Mouse (Mus musculus) lung, adult 2 months (tissue): ENCODE results near the gene Dcaf11. TPM values are rescaled to one million over a fixed set of nuclear protein-coding genes. Genes with fewer than 3 reads are reported as not detected.

Source experiments
- DNase-seq: peaks from one replicate; pipeline ENCODE4 v3.0.0; 2022
- H3K4me1 ChIP-seq: fragments of 200-500 bp; 2 replicates; pipeline ENCODE4 v1.6.1; 2011; ENCODE audit warnings: low read length; ENCODE audit not compliant: control insufficient read depth, insufficient read depth
- H3K4me3 ChIP-seq: fragments of 200-500 bp; replicated peaks from 2 replicates; pipeline ENCODE3; 2011; ENCODE audit warnings: low read depth, mild to moderate bottlenecking, control low read depth, low read length; ENCODE audit errors: extremely low read depth
- CTCF ChIP-seq: fragments of 200-500 bp; IDR thresholded peaks from 2 replicates; pipeline ENCODE4 v1.5.1; 2011; ENCODE audit warnings: mild to moderate bottlenecking, low read length, control low read depth; ENCODE audit not compliant: insufficient read depth
- POLR2A ChIP-seq: fragments of 200-500 bp; IDR thresholded peaks from 2 replicates; pipeline ENCODE4 v1.6.1; 2011; ENCODE audit warnings: low read depth, mild to moderate bottlenecking, control low read depth, low read length, borderline replicate concordance; ENCODE audit errors: extremely low read depth
- WGBS: fragments of 180-500 bp; shearing (Covaris S2); methylation state at CpG from one replicate; pipeline ENCODE4 v1.1.7; 2018; 5-methylcytosine and 5-hydroxymethylcytosine counted together
- polyA plus RNA-seq: library from polyadenylated mRNA; depleted of rRNA; stranded (reverse); fragments of >200 nt; gene quantifications from 2 replicates; pipeline ENCODE4 v1.2.3, GENCODE M21; 2012

The Dcaf11 gene
- polyA plus RNA-seq, 1 experiment, result 124 TPM

DNA sequence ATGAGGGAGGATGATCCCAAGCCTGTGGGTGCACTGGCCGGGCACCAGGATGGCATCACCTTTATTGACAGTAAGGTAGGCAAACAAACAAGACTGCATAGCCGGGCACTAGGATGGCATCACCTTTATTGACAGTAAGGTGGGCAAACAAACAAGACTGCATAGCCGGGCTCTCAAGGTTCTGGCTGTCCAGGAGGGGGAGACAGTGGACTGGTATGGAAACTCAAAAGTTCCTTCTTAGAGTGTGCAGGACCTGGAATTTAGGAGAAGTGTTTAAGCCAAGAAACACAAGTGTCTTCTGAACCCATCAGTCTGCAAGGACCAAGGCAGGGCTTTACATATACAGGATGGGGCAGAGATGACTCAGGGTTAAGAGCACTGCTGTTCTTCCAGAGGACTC lies 5.9 kb downstream of the Dcaf11 start:
- no peak overlapping the region for H3K4me3 ChIP-seq
- H3K4me1 ChIP-seq, result peaks cover 3% of the 10 kb centered on the region; the same call in 1 of the 2 replicates
- 70% methylated on average over 3 of the region's 3 CpGs for WGBS
- TF ChIP-seq POLR2A, result no peak
- TF ChIP-seq CTCF, result no peak
- DNase-seq, result no peak

DNA sequence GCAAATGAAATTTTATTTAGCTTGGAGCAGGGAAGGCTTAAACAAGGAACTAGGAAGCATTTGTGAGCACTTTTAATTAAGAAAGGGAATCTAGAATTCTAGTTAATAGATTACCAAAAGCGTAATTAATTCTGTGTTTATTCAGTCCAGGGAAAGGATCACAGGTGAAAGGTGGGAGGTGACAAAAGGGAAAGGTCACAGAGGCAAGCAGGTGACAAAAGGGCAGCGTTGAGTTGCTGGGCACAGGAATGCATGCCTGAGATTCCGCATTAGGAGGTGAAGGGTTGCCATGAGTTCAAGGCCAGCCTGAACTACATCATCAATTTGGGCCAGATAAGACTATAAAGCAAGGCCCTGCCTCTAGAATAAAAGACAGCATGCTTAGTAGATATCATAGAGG lies 7.7 kb downstream of the Dcaf11 start:
- TF ChIP-seq POLR2A, result no peak
- no peak for TF ChIP-seq CTCF
- no peaks in the 10 kb centered on the region for H3K4me1 ChIP-seq
- H3K4me3 ChIP-seq, result no peak overlapping the region
- DNase-seq, result no peak
- WGBS, result 82% methylated on average over 3 of the region's 3 CpGs

DNA sequence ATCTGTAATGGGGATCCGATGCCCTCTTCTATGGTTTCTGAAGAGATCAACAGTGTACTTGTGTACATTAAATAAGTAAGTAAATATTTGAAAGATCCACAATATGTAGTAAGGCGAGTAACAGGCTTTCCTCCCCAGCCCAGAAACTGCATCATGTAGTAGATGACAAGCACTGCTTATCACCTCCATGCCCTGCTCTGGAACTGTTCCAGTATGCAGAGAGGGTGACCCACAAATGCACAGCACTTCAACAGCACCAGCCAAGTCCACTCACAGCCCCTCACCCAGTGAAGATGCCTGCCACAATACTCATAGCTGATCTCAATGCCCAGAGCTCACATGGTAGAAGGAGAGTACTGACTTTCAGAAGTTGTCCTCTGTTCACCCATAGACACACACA lies 10.8 kb downstream of the Dcaf11 start:
- 72% methylated on average over 2 of the region's 2 CpGs for WGBS
- no peak for TF ChIP-seq POLR2A
- no peak for TF ChIP-seq CTCF
- Histone ChIP-seq H3K4me3 (no peak overlapping the region), H3K4me1 (no peaks in the 10 kb centered on the region)
- no peak for DNase-seq

DNA sequence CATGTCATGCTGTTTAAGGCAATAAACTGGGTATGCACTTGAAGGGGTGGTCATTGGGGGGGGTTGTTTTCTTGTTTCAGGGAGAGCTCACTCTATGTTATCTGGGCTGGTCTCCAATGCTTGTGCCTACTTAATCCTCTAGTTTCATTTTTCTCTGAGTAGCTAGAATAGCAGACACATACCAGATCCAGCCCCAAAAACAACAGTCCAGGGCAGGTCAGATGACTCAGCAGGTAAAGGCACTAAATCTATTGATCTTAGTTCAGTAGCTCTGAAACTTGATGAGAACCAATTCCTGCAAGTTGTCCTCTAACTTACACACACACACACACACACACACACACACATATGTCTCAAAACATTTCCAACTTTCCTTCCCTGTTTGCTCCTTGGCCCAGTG lies 12.0 kb downstream of the Dcaf11 start:
- no peak for DNase-seq
- H3K4me3 ChIP-seq, result no peak overlapping the region
- TF ChIP-seq POLR2A (no peak), CTCF (no peak)
- H3K4me1 ChIP-seq, result no peaks in the 10 kb centered on the region

DNA sequence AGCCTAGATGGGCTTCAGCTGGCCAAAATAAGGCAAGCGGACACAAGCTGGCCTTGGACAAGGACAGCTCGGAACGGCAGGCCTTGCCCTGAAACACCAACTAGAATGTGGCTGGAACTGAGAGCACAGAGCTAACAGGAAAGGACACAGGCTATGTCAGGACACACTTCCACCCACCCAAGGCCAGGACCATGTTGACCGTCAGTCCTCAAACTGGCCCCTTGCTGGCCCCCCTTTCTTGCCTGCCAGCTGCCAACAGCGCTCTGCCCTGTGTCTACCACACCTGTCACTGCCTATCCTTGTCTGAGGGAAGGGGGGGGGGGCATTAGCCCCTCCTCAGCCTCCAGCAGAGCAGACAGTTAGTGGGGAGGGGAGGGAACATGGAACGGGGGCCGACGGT lies 15.5 kb downstream of the Dcaf11 start, which contains the start of gene Fitm1:
TSS of gene Fitm1 (plus strand) at position 316 of the 400 bp plus-strand sequence.
- Histone ChIP-seq H3K4me3 (no peak within 1 kb of the TSS), H3K4me1 (peaks cover 5% of the 10 kb centered on the region)
- no peak for TF ChIP-seq POLR2A
- no peak for TF ChIP-seq CTCF
- DNase-seq, result no peak
- 60% methylated on average over 8 of the region's 8 CpGs for WGBS

DNA sequence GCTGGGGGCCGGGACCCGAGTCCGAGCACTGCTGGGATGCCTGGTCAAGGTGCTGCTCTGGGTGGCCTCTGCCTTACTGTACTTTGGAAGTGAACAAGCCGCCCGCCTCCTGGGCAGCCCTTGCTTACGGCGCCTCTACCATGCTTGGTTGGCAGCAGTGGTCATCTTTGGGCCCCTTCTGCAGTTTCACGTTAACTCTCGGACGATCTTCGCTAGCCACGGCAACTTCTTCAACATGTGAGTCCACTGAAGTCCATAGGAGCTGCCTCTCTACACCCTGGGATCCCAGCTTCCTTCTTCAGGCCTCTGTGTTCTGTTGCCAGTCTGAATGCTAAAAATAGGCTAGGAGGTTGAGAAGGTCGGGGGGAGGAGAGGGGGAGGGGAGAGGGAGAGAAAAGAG lies 15.9 kb downstream of the Dcaf11 start:
- Histone ChIP-seq H3K4me3 (no peak overlapping the region), H3K4me1 (peaks cover 5% of the 10 kb centered on the region)
- DNase-seq, result no peak
- 59% methylated on average over 13 of the region's 13 CpGs for WGBS
- TF ChIP-seq POLR2A, result no peak
- TF ChIP-seq CTCF, result no peak

DNA sequence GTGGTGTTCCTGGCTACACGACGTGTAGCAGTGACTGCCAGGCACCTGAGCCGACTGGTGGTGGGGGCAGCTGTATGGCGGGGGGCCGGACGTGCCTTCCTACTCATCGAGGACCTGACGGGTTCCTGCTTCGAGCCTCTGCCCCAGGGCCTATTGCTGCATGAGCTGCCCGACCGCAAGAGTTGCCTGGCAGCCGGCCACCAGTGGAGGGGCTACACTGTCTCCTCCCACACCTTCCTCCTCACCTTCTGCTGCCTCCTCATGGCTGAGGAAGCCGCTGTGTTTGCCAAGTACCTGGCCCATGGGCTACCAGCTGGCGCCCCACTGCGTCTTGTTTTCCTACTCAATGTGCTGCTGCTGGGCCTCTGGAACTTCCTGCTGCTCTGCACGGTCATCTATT lies 16.6 kb downstream of the Dcaf11 start:
- DNase-seq, result peak; percentile 56
- no peak overlapping the region for H3K4me3 ChIP-seq
- TF ChIP-seq CTCF (no peak), POLR2A (no peak)
- peaks cover 5% of the 10 kb centered on the region for H3K4me1 ChIP-seq
- WGBS, result 59% methylated on average over 16 of the region's 16 CpGs

DNA sequence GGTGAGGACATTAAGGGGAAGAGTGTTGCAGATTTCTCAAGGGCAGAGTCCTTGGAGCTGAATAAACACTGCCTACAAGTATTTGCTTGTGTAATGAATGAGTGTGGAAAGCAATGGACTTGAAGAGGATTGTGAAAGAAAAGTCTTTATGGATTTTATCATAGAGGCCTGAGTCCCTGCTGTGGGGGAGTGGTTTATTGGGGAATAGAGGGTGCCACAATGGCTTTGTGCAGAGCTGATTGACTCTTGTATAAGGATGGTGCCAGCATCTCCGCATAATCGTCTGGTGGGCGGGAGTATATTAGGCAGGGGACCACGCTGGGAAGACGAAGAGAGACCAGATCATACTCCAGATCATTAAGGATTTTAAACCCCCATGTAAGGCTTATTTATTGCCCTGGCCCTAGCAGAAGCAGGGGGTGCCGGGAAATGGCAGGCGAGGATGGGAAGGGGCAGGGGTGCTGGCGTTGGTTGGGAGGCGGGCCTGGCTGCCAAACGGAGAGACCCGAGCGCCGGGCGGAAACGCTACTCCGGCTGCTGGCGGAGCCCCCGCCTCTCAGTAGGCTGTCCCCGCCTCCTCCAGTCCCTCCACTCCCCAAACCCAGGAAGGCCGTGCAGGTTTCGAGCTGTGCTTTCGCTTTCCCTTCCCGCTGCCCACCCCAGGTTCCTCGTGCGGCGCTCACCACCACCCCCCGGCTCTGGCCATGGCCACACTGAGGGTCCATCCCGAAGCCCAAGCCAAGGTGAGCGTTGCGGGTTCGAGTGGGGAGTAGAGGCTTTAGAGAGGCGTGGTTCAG lies 18.3 kb downstream of the Dcaf11 start, which contains the start of gene Psme1:
TSS of gene Psme1 (plus strand) at position 253 of the 797 bp plus-strand sequence.
- under 1% methylated on average over 32 of the region's 32 CpGs for WGBS
- peak within 1 kb of the TSS; percentile 96 for H3K4me3 ChIP-seq
- peaks cover 5% of the 10 kb centered on the region for H3K4me1 ChIP-seq
- peak; percentile 79 for DNase-seq
- TF ChIP-seq POLR2A (peak; percentile 48; the same call in 1 of the 2 replicates), CTCF (no peak)

DNA sequence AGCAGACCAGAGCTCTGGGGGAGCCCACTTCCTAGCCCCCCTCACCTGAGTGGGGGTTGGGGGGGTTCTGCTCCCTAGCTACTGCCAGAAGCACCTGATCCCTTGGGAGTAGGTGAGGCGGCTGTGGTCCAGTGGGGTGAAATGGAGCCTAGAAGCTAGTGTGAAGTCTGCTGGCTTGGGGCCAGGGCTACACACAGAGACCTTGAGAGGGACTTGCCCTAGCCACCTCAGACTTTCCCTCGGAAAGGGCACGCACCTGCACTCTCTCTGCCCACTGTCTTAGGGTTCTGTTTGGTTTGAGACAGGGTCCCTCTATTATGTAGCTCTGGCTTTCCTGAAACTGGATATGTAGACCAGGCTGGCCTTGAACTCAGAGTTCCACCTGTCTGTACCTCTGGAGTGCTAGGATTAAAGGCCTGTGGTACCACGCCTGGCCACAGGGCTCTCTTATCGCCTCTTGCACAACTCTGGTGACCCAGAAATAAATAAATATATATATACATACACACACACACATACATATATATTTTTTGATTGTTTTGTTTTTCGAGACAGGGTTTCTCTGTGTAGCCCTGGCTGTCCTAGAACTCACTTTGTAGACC lies 19.0 kb downstream of the Dcaf11 start:
- 19% methylated on average over 6 of the region's 6 CpGs for WGBS
- DNase-seq, result no peak
- H3K4me1 ChIP-seq, result peaks cover 5% of the 10 kb centered on the region
- TF ChIP-seq CTCF, result no peak
- TF ChIP-seq POLR2A, result no peak
- peak overlapping the region; percentile 96 for H3K4me3 ChIP-seq
